Mouse (Mus musculus) hindbrain, embryonic 10.5 days (tissue): ENCODE data around the gene Ankrd22. TPM values are rescaled to one million over a fixed set of nuclear protein-coding genes. Genes with fewer than 3 reads are reported as not detected.
"Not testable (repeated sequence)": the region's sequence is repeated elsewhere in the genome, so short reads cannot be mapped to it uniquely, and the experiment has no call there.

Experiments used
- DNase-seq: peaks from one replicate; pipeline ENCODE4 v3.0.0-alpha.2; 2017; ENCODE audit warnings: low spot score
- H3K27ac ChIP-seq: fragments of 300-500 bp; sonication (generic); 2 replicates; pipeline ENCODE4 v1.5.1; 2016; ENCODE audit warnings: mild to moderate bottlenecking, moderate library complexity
- H3K27me3 ChIP-seq: fragments of 300-500 bp; sonication (generic); 2 replicates; pipeline ENCODE4 v1.6.1; 2016; ENCODE audit warnings: mild to moderate bottlenecking; ENCODE audit not compliant: poor library complexity, insufficient read depth, severe bottlenecking
- H3K36me3 ChIP-seq: fragments of 300-500 bp; sonication (generic); 2 replicates; pipeline ENCODE4 v1.6.1; 2016; ENCODE audit warnings: mild to moderate bottlenecking, moderate library complexity
- H3K4me1 ChIP-seq: fragments of 300-500 bp; sonication (generic); replicated peaks from 2 replicates; pipeline ENCODE4 v1.6.1; 2016; ENCODE audit warnings: mild to moderate bottlenecking
- H3K4me3 ChIP-seq: fragments of 300-500 bp; sonication (generic); 2 replicates; pipeline ENCODE4 v1.5.1; 2016; ENCODE audit warnings: mild to moderate bottlenecking, moderate library complexity
- H3K9me3 ChIP-seq: fragments of 300-500 bp; sonication (generic); 2 replicates; pipeline ENCODE4 v1.6.1; 2016; ENCODE audit warnings: mild to moderate bottlenecking, moderate library complexity
- WGBS: fragments of 180-500 bp; shearing (Covaris S2); methylation state at CpG from one replicate; pipeline ENCODE4 v1.1.7; 2016; 5-methylcytosine and 5-hydroxymethylcytosine counted together
- polyA plus RNA-seq: library from polyadenylated mRNA; unstranded; fragments of >200 nt; fragmentation: Nextera tagmentation; extraction: Ambion mirVana; gene quantifications from 2 replicates; pipeline ENCODE4 v1.2.1, GENCODE M21; 2016

Gene Ankrd22
- polyA plus RNA-seq = not detected in 2 replicates

DNA sequence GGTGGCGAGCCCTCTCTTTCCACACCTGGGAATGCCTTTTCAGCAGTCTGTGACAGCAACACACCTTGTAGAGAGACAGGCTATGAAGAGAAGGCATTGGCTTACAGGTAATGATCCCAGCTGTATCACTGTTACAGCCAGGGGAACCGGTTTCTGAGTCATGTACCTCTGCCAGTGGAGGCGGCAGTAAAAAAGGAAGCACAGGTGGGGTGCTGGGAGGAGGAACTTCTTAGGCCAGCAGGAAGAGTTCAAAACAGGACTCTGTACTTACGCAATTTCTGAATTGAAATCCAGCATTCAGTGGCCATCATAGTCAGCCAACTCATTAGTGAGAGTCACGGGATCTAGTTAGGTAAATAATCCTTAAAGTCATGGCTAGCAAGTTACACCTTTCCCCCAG is at the start of gene Ankrd22:
TSS of gene Ankrd22 (minus strand) at position 163 of the 400 bp plus-strand sequence.
- 0 out of 2 replicates have a peak, but pooled peaks cover 9% of the 10 kb centered on the region for H3K4me1 ChIP-seq
- H3K36me3 ChIP-seq = no peaks in the 10 kb centered on the region
- no peaks in the 10 kb centered on the region for H3K9me3 ChIP-seq
- 76% methylated on average over 5 of the region's 5 CpGs for WGBS
- H3K27ac ChIP-seq = no peak within 1 kb of the TSS
- no peak for DNase-seq
- H3K27me3 ChIP-seq = no peaks in the 10 kb centered on the region
- no peak within 1 kb of the TSS for H3K4me3 ChIP-seq

DNA sequence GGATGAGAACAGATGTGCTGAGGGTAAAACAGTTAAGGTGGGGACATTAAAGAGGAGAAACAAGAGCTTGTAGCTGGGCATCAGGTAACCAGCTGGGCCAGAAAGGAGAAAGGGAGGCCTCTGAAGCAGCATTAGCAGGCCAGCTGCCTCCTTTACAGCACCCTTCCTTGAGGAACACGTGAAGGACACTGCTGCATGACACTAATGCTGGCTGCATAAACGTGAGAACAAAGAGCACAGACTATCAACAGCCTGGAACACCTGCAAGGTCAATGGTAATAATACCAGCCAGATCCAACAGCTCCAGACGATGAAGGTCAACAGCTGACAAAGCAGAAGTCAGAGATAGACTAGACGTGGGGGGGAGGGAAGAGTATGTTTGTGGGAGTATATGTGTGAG is 48.3 kb upstream of the Ankrd22 start:
- 79% methylated on average over 4 of the region's 4 CpGs for WGBS

DNA sequence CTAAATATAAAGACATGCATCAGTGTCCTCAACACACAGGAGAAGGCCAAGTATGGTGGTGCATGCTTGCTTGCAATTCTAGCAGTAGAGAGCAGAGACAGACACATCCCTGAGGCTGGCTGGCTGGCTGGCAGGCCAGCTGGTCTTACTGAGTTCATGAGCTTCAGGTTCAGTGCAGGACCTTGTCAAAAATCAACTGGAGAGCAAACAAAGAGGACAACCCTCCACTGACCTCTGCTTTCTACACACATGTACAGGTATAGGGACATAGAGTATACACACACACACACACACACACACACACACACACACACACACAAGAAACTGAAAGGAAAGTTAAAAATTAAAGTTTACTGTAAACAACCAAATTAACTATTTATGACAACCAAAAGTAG is 47.4 kb upstream of the Ankrd22 start:
- no peaks in the 10 kb centered on the region for H3K4me1 ChIP-seq

More for the DNA sequence above, 48.3 kb upstream of the Ankrd22 start:
- no peak overlapping the region for H3K27ac ChIP-seq
- H3K4me1 ChIP-seq = no peaks in the 10 kb centered on the region
- no peak for DNase-seq
- no peak overlapping the region for H3K4me3 ChIP-seq
- no peaks in the 10 kb centered on the region for H3K9me3 ChIP-seq
- H3K27me3 ChIP-seq = no peaks in the 10 kb centered on the region
- no peaks in the 10 kb centered on the region for H3K36me3 ChIP-seq

DNA sequence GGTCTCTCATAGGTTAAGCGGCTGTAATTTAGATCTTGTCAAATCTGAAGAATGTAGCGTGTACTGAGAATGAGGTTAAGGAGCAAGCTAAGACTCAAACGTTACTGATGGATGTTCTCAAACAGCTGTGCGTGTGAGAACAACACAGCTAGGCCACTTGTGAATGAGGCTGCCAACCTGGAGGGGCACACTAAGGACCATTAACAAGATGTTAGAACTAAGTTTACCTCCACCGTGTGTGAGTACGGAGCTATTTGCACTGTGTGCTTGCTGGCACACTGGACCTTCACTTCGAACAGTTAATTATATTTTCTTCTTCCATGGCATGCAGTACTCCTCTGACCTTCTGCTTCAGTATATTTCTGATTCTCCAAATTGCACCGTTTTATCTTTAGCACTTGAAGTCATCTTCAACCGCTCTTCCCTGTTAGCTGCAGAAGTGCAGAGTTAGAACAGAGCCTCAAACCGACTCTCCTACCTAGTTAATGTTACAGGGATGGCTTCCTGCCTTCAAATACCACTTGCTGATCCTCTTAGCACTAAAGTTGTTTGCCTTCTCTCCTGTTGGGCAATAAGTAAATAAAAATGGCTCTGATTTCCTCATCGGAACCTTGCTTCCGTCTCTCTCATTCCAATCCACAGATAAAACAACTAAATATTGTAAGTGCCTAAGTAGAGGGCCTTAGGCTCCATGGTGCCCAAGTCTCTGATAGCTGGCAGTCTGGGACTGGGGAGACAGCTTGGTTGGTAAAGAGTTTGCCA is 46.8 kb upstream of the Ankrd22 start:
- H3K36me3 ChIP-seq = no peaks in the 10 kb centered on the region
- no peak overlapping the region for H3K4me3 ChIP-seq
- no peaks in the 10 kb centered on the region for H3K9me3 ChIP-seq
- H3K4me1 ChIP-seq = no peaks in the 10 kb centered on the region
- no peak overlapping the region for H3K27ac ChIP-seq
- no peak for DNase-seq
- H3K27me3 ChIP-seq = no peaks in the 10 kb centered on the region
- 91% methylated on average over 12 of the region's 12 CpGs for WGBS

More for the DNA sequence above, 47.4 kb upstream of the Ankrd22 start:
- no peaks in the 10 kb centered on the region for H3K9me3 ChIP-seq
- H3K36me3 ChIP-seq = no peaks in the 10 kb centered on the region
- H3K27me3 ChIP-seq = no peaks in the 10 kb centered on the region
- no peak for DNase-seq
- H3K27ac ChIP-seq = no peak overlapping the region
- H3K4me3 ChIP-seq = no peak overlapping the region

DNA sequence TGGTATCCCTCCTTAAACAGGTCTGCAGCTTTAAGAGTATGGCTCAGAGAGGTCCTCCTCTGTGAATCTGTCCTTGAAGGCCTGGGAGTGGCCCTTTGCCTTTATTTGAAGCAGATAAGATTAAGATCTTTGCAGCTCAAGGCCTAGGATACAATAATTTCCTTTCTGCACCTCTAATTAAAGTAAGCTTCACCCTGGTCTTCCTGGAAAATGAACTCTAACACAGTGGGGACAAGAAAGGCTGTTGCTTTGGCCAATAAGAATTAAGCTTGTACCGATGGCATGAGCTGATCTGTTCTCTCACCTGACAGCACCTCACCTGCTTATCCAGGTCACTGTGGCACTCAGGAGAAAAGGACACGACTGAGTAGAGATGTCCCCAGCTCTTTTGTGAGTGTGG is 45.0 kb upstream of the Ankrd22 start:
- Histone ChIP-seq H3K4me3 (no peak overlapping the region), H3K4me1 (no peaks in the 10 kb centered on the region), H3K36me3 (no peaks in the 10 kb centered on the region), H3K9me3 (no peaks in the 10 kb centered on the region), H3K27ac (no peak overlapping the region), H3K27me3 (no peaks in the 10 kb centered on the region)
- 64% methylated on average over 2 of the region's 2 CpGs for WGBS
- DNase-seq = no peak

DNA sequence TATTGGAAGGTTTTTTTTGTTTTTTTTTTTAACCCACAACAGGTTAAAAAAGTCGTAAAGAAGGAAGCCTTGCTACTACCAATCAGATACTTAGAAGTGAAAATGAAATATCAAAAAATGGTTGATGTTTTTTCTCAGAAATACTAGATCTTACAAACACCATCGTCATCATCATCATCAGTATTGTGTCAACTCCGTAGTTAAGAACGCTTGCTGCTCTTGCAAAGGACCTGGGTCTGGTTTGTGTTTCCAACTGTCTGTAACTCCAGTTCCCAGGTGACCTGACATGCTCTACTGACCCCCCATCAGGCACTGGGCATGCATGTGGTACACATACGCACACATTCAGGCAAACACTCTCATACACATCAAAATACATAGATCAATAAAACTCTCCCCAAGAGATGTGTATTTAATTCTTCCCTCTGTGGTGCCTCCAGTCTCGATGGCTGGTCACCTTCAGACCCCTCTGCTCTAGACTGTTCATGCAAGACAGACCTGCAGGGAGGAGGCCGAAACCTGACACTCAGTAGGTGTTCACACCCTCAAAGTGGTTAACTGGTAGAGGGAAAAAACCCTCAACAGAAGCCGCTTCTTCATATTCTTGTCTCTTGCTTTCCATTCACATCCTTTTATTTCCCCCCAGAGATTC is 44.2 kb upstream of the Ankrd22 start:
- WGBS = 77% methylated on average over 8 of the region's 8 CpGs
- no peak for DNase-seq
- Histone ChIP-seq H3K36me3 (no peaks in the 10 kb centered on the region), H3K4me3 (no peak overlapping the region), H3K9me3 (no peaks in the 10 kb centered on the region), H3K27me3 (no peaks in the 10 kb centered on the region), H3K27ac (no peak overlapping the region), H3K4me1 (no peaks in the 10 kb centered on the region)

DNA sequence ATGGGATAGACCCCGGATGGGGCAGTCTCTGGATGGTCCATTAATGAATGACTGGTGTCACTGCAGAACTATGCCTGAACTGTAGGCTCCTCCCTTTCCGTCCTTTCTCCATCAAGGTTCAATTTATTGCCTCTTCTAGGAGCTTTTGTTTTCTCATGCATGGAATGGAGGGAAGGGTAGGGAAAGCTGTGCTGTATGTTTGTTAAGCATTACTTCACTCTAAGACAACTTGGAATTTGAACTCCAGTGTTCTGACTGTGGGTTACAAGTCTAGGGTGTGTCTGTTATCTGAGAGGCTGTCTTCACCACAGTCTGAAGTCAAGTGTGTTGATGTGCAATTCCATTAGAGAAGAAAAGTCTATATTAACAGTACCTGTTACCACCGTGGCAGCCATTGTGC is 43.2 kb upstream of the Ankrd22 start:
- Histone ChIP-seq H3K27ac (no peak overlapping the region), H3K4me3 (no peak overlapping the region), H3K4me1 (no peaks in the 10 kb centered on the region), H3K9me3 (no peaks in the 10 kb centered on the region), H3K27me3 (no peaks in the 10 kb centered on the region), H3K36me3 (no peaks in the 10 kb centered on the region)
- 81% methylated on average over 3 of the region's 3 CpGs for WGBS
- no peak for DNase-seq

DNA sequence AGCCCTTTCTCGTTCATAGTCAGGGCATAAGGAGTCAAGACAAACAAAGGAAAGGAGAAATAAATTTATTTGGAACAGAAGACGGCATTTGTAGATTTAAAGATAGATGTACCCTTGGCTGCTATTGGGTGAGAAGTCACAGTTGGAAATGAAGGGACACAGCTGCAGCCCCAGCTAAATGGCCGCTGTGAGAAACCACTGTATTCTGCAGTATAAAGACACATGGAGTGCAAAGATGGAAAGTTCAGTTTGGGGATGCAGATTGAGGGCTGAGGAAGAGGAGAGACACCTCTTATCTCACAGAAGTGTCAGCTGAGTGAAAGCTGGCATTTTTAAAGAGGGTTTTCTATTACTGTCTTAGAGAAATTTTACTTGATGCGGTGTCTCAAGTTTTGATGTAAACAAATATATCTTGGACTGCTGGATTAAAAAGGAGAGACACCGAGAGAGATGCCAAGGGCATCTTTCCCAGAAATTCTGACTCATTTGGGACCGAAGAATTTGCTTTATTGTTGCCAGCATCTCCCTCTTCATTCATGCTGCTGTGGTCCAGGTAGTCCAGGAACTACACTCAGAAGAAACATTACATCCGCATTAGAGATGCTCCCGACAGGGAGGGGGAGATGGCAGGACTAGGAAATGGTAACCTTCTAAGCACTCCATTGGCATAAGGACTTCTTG is 41.0 kb upstream of the Ankrd22 start:
- H3K4me3 ChIP-seq = no peak overlapping the region

DNA sequence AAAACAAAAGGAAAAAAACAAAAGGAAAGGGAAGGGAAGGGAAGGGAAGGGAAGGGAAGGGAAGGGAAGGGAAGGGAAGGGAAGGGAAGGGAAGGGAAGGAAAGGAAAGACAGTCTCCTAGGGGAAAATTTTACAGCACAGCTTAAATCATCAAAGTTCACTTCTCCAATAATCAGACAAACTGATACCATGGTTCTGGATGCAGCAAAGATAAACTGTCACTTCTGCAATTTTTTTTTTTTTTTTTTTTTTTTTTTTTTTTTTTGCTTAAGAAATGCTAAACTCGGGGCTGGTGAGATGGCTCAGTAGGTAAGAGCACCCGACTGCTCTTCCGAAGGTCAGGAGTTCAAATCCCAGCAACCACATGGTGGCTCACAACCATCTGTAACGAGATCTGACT is 40.3 kb upstream of the Ankrd22 start:
- WGBS = 68% methylated on average over 4 of the region's 4 CpGs

More for the DNA sequence above, 41.0 kb upstream of the Ankrd22 start:
- no peak for DNase-seq
- Histone ChIP-seq H3K27me3 (no peaks in the 10 kb centered on the region), H3K9me3 (no peaks in the 10 kb centered on the region), H3K36me3 (no peaks in the 10 kb centered on the region), H3K27ac (no peak overlapping the region), H3K4me1 (no peaks in the 10 kb centered on the region)
- 91% methylated on average over 8 of the region's 8 CpGs for WGBS

DNA sequence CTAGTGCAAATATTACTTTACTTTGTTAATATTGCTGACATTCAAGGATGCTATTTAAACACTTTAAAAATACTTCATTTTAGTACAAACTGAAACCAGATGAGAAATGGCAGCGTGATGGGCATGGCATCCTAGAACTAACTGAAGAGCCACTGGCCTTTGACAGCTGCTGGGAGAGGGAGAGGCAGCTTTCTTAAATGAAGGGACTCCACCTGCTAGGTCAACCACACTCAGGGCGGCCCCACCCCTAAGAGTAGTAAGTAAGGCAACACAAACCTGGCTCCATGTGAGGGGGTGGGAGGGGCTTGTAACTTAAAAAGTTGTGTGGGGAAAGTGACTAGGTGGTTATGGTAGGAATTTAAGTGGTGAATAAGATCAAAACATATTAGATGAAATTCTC is 36.8 kb upstream of the Ankrd22 start:
- H3K4me1 ChIP-seq = no peaks in the 10 kb centered on the region
- DNase-seq = no peak
- no peaks in the 10 kb centered on the region for H3K36me3 ChIP-seq
- H3K9me3 ChIP-seq = no peaks in the 10 kb centered on the region
- WGBS = 74% methylated on average over 2 of the region's 2 CpGs
- no peaks in the 10 kb centered on the region for H3K27me3 ChIP-seq
- H3K27ac ChIP-seq = no peak overlapping the region
- H3K4me3 ChIP-seq = no peak overlapping the region

More for the DNA sequence above, 40.3 kb upstream of the Ankrd22 start:
- not testable (repeated sequence) for H3K27me3 ChIP-seq, H3K27ac ChIP-seq, DNase-seq, H3K4me1 ChIP-seq, H3K36me3 ChIP-seq, H3K9me3 ChIP-seq, H3K4me3 ChIP-seq

- 73% methylated on average over 2 of the region's 2 CpGs for WGBS
- Histone ChIP-seq H3K36me3 (no peaks in the 10 kb centered on the region), H3K9me3 (no peaks in the 10 kb centered on the region), H3K27me3 (0 out of 2 replicates have a peak, but pooled peaks cover under 1% of the 10 kb centered on the region), H3K4me1 (no peaks in the 10 kb centered on the region), H3K27ac (no peak overlapping the region), H3K4me3 (no peak overlapping the region)
- no peak for DNase-seq
These were observed 33.6 kb upstream of the Ankrd22 start for GRCm38 (mm10) chr19:34199488-34199887.

GRCm38 (mm10) chr19:34198901-34199300 is 33.0 kb upstream of the Ankrd22 start:
- 84% methylated on average over 4 of the region's 4 CpGs for WGBS

GRCm38 (mm10) chr19:34198066-34198465 is 32.2 kb upstream of the Ankrd22 start:
- 82% methylated on average over 1 of the region's 1 CpGs for WGBS
- Histone ChIP-seq H3K27me3 (peaks cover 6% of the 10 kb centered on the region; the same call in 1 of the 2 replicates), H3K36me3 (no peaks in the 10 kb centered on the region), H3K9me3 (no peaks in the 10 kb centered on the region), H3K27ac (no peak overlapping the region), H3K4me3 (no peak overlapping the region), H3K4me1 (peaks cover 4% of the 10 kb centered on the region; the same call in 1 of the 2 replicates)
- no peak for DNase-seq

More at GRCm38 (mm10) chr19:34198901-34199300, 33.0 kb upstream of the Ankrd22 start:
- peaks cover 5% of the 10 kb centered on the region; the same call in 1 of the 2 replicates for H3K27me3 ChIP-seq
- H3K9me3 ChIP-seq = no peaks in the 10 kb centered on the region
- H3K36me3 ChIP-seq = no peaks in the 10 kb centered on the region
- H3K4me3 ChIP-seq = no peak overlapping the region
- no peak overlapping the region for H3K27ac ChIP-seq
- no peak for DNase-seq
- H3K4me1 ChIP-seq = no peaks in the 10 kb centered on the region
